Mouse (Mus musculus) olfactory bulb, adult 2 months (tissue): ENCODE measurements around the gene Foxo3.

ENCODE experiments used
- CTCF ChIP-seq: fragments of 200-500 bp; IDR thresholded peaks from 2 replicates; pipeline ENCODE4 v1.5.1; 2012; ENCODE audit warnings: low read depth, mild to moderate bottlenecking, low read length, moderate library complexity; ENCODE audit not compliant: insufficient read depth
- POLR2A ChIP-seq: fragments of 200-500 bp; IDR thresholded peaks from 2 replicates; pipeline ENCODE4 v1.6.1; 2012; ENCODE audit warnings: mild to moderate bottlenecking, low read depth, low read length, moderate library complexity; ENCODE audit not compliant: insufficient read depth

DNA sequence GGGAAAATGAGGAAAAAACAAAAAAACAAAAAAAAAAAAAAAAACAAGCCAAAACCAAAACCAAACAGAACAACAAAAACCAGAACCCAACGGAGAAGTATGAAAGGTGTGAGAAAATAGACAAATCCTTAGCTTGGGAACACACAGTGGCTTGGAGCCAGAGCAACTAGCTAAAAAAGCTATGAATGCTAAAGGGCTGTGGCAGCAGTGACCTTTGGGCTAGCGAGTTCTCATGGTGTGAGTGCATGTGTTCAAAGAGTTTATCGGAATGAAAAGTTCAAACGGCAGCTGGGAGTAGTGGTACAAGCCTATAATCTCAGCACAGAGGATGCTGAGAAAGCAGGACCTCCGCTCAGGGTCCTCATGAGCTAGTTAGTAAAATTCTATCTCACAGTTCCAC is 12.4 kb downstream of the Foxo3 start:
- no peak for TF ChIP-seq CTCF
- TF ChIP-seq POLR2A, result no peak
